ENCODE assay signal across 7 mouse cellular contexts in the genomic region with DNA sequence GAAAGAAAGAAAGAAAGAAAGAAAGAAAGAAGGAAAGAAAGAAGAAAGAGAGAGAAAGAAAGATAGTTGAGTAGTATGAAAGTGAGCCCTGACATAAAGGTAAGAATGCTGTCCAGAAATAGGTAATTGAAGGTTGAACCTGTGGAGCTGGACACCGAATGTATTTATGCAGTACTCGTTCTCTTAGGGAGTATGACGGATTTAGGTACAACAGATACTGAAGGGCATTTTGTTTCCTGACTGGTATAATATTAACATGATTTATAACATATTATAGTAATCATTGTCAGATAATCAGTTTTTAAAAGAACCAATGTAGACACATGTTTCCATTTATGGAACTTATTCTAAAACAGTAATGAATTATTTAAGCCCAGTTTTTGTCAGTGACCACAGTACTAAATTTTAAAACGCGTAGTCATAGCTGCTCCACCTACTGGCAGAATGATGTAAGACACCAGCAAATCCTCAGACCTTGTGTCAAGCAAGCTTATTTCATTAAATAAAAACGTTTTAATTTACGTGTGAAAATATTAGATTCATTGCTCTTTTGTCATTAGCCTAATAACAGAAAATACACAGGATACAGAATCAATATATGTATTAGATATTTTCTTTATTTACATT.
DNase-seq lines count a peak whose midpoint lies in the region; ATAC-seq and TF ChIP-seq lines count a peak whose summit lies in the region.

No protein-coding gene starts in this region.

- TF ChIP-seq CTCF in kidney, adult 2 months (conservative IDR thresholded peaks at IDR 0.05; ENCODE audit: insufficient read depth, insufficient read length, low read depth, low read length): 0 out of 2 replicates have a peak, but pooled peaks have one; percentile 7

- peak; percentile 36 for DNase-seq in kidney, adult 2 months
- no peak for DNase-seq in kidney, adult 11 months
- DNase-seq in ES-CJ7 (ENCODE audit: low read depth, low spot score) (peak; percentile 45), ZHBTc4 (ENCODE audit: low read depth, low spot score) (peak; percentile 53)
- peak; percentile 40 to 62 for DNase-seq in left cerebral cortex, adult 18-20 months (ENCODE audit: low spot score in 2 of 2)
- DNase-seq in right cerebral cortex, postnatal 4 days: peak; percentile 61

- no peaks in the 10 kb centered on the region for H3K4me1 ChIP-seq in kidney, adult 2 months (ENCODE audit: control insufficient read depth, insufficient read depth, low read length)
- H3K4me1 ChIP-seq in forebrain, embryonic 16.5 days (replicated peaks; ENCODE audit: control insufficient read depth, insufficient read depth, low read length): no peaks in the 10 kb centered on the region

- no peak overlapping the region for H3K4me2 ChIP-seq in forebrain, embryonic 16.5 days (ENCODE audit: low read length)

- H3K4me3 ChIP-seq in kidney, adult 2 months (ENCODE audit: insufficient read depth, low read depth, low read length): no peak overlapping the region
- H3K4me3 ChIP-seq in forebrain, embryonic 16.5 days (replicated peaks; ENCODE audit: low read length): no peak overlapping the region

- peak; percentile 43; the same call in 1 of the 2 replicates for ATAC-seq in forebrain, embryonic 16.5 days

- no peaks in the 10 kb centered on the region for H3K36me3 ChIP-seq in kidney, adult 2 months (ENCODE audit: control insufficient read depth, insufficient read depth, low read length)
- H3K36me3 ChIP-seq in forebrain, embryonic 16.5 days (ENCODE audit: control insufficient read depth, insufficient read depth): no peaks in the 10 kb centered on the region

- no peak for TF ChIP-seq POLR2A in kidney, adult 2 months (IDR thresholded peaks at IDR 0.05; ENCODE audit: low read depth, low read length)

- no peak overlapping the region for H3K9ac ChIP-seq in forebrain, embryonic 16.5 days (replicated peaks; ENCODE audit: low read depth, low read length)

- no peaks in the 10 kb centered on the region for H3K9me3 ChIP-seq in forebrain, embryonic 16.5 days (ENCODE audit: control insufficient read depth, low read length)

- no peak overlapping the region for H3K27ac ChIP-seq in kidney, adult 2 months (ENCODE audit: insufficient read depth, low read depth, low read length)
- H3K27ac ChIP-seq in forebrain, embryonic 16.5 days (ENCODE audit: low read length): no peak overlapping the region

- WGBS in kidney, adult 2 months: 36% methylated on average over 7 of the region's 7 CpGs
- WGBS in forebrain, embryonic 16.5 days: 51% methylated on average over 7 of the region's 7 CpGs

- no peaks in the 10 kb centered on the region for H3K27me3 ChIP-seq in kidney, adult 2 months (replicated peaks; ENCODE audit: control insufficient read depth, insufficient read depth, low read length)
- no peaks in the 10 kb centered on the region for H3K27me3 ChIP-seq in forebrain, embryonic 16.5 days (replicated peaks; ENCODE audit: control insufficient read depth, insufficient read depth, low read length)
